Mouse (Mus musculus) heart, adult 2 months (tissue): ENCODE data around the gene Kdf1. TPM values are rescaled to one million over a fixed set of nuclear protein-coding genes. Genes with fewer than 3 reads are reported as not detected.

Experiments
- DNase-seq, 2 experiments: peaks; one replicate each; pipeline ENCODE4 v3.0.0; 2021
- H3K27ac ChIP-seq: fragments of 200-600 bp; 2 replicates; pipeline ENCODE4 v1.8.1; 2022
- H3K27me3 ChIP-seq: fragments of 200-500 bp; 2 replicates; pipeline ENCODE4 v1.6.1; 2012; ENCODE audit warnings: mild to moderate bottlenecking, low read length, inconsistent platforms, mixed read lengths; ENCODE audit not compliant: control insufficient read depth, insufficient read depth
- H3K36me3 ChIP-seq: fragments of 200-500 bp; 2 replicates; pipeline ENCODE4 v1.6.1; 2012; ENCODE audit warnings: low read length, inconsistent platforms; ENCODE audit not compliant: control insufficient read depth, insufficient read depth
- H3K4me1 ChIP-seq: fragments of 200-500 bp; 2 replicates; pipeline ENCODE4 v1.6.1; 2011; ENCODE audit warnings: low read length; ENCODE audit not compliant: control insufficient read depth, insufficient read depth
- H3K4me3 ChIP-seq: fragments of 200-600 bp; 2 replicates; pipeline ENCODE4 v1.8.1; 2022
- H3K79me2 ChIP-seq: fragments of 200-500 bp; replicated peaks from 2 replicates; pipeline ENCODE4 v1.6.1; 2012; ENCODE audit warnings: mild to moderate bottlenecking, inconsistent platforms, low read length, moderate library complexity, mixed read lengths; ENCODE audit not compliant: control insufficient read depth, insufficient read depth
- H3K9ac ChIP-seq: fragments of 200-500 bp; 2 replicates; pipeline ENCODE4 v1.6.1; 2012; ENCODE audit warnings: low read depth, mild to moderate bottlenecking, control low read depth, inconsistent platforms, low read length, mixed read lengths
- CTCF ChIP-seq: fragments of 200-600 bp; IDR thresholded peaks from 2 replicates; pipeline ENCODE4 v1.8.1; 2022; ENCODE audit warnings: antibody characterized with exemption, mild to moderate bottlenecking, moderate library complexity
- EP300 ChIP-seq: fragments of 200-500 bp; IDR thresholded peaks from 2 replicates; pipeline ENCODE4 v1.6.1; 2011; ENCODE audit warnings: low read depth, low read length, control low read depth; ENCODE audit not compliant: insufficient read depth
- POLR2A ChIP-seq: fragments of 200-500 bp; IDR thresholded peaks from 2 replicates; pipeline ENCODE4 v1.6.1; 2011; ENCODE audit warnings: mild to moderate bottlenecking, low read depth, low read length, control low read depth; ENCODE audit not compliant: insufficient read depth
- WGBS: fragments of 180-500 bp; shearing (Covaris S2); methylation state at CpG from one replicate; pipeline ENCODE4 v1.1.7; 2018; 5-methylcytosine and 5-hydroxymethylcytosine counted together
- intact Hi-C: fragments of 180-260 bp; cut with DNase I; formaldehyde crosslinking; loops from one replicate; pipeline ENCODE4 v1.15.1; 2025
- polyA plus RNA-seq: library from polyadenylated mRNA; depleted of rRNA; stranded (reverse); fragments of >200 nt; gene quantifications from 2 replicates; pipeline ENCODE4 v1.2.3, GENCODE M21; 2012
- total RNA-seq, 2 experiments: library from RNA; stranded (reverse); gene quantifications; 2 replicates each; pipeline ENCODE4 v1.2.3; 2021

The Kdf1 gene
- total and polyA plus RNA-seq, 3 experiments: 0.23 TPM; not detected in 2

DNA sequence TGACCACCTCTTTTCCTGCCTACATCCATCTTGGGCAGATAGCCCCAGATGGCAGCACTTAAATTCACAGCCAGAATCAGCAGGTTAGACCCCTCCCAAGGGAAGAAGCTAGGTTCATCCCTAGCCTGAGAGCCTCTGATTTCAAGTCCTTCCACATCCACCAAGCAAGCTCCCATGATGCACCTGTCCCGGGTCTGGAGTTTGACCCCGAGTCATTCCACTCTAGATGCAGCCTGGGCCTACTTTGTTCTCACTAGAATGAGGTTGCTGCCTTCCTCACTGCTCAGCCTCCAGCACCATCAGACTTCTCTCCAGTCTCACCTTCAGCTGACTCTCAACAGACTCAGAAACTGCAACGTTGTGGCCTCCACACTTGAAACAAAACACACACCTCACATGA, 17.3 kb downstream of the Kdf1 start:
- Histone ChIP-seq H3K27me3 (no peaks in the 10 kb centered on the region), H3K4me1 (no peaks in the 10 kb centered on the region), H3K9ac (no peak overlapping the region), H3K79me2 (no peaks in the 10 kb centered on the region; the same call in 1 of the 2 replicates), H3K27ac (no peak overlapping the region), H3K4me3 (no peak overlapping the region), H3K36me3 (no peaks in the 10 kb centered on the region)
- intact Hi-C loops: no loop called here
- TF ChIP-seq EP300 (no peak), POLR2A (no peak), CTCF (no peak)
- no peak for DNase-seq
- 71% methylated on average over 3 of the region's 3 CpGs for WGBS

DNA sequence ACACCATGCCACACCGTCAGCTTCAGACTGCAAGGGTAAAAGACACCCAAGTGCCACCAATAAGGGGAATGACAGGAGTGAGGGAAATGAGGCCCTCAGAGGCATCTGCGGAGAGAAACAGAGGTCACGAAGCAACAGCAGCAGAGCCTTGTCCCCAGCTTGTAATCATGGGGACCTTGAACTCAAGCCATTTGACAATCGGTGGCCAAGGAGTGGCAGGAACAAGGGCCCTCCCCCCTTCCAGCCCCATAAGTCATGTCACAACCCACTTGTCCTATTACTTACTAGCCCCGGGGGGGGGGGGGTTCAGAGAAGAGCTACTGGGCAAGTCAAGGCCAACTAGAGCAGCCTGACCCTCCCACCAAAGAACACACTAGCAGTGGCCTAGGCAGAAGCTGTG, 17.9 kb downstream of the Kdf1 start:
- Histone ChIP-seq H3K27me3 (no peaks in the 10 kb centered on the region), H3K36me3 (no peaks in the 10 kb centered on the region), H3K4me1 (no peaks in the 10 kb centered on the region), H3K4me3 (no peak overlapping the region), H3K27ac (no peak overlapping the region), H3K9ac (no peak overlapping the region), H3K79me2 (no peaks in the 10 kb centered on the region; the same call in 1 of the 2 replicates)
- no peak for DNase-seq
- TF ChIP-seq CTCF: no peak
- TF ChIP-seq EP300: no peak
- TF ChIP-seq POLR2A: no peak
- intact Hi-C loops: no loop called here
- WGBS: 85% methylated on average over 5 of the region's 5 CpGs

DNA sequence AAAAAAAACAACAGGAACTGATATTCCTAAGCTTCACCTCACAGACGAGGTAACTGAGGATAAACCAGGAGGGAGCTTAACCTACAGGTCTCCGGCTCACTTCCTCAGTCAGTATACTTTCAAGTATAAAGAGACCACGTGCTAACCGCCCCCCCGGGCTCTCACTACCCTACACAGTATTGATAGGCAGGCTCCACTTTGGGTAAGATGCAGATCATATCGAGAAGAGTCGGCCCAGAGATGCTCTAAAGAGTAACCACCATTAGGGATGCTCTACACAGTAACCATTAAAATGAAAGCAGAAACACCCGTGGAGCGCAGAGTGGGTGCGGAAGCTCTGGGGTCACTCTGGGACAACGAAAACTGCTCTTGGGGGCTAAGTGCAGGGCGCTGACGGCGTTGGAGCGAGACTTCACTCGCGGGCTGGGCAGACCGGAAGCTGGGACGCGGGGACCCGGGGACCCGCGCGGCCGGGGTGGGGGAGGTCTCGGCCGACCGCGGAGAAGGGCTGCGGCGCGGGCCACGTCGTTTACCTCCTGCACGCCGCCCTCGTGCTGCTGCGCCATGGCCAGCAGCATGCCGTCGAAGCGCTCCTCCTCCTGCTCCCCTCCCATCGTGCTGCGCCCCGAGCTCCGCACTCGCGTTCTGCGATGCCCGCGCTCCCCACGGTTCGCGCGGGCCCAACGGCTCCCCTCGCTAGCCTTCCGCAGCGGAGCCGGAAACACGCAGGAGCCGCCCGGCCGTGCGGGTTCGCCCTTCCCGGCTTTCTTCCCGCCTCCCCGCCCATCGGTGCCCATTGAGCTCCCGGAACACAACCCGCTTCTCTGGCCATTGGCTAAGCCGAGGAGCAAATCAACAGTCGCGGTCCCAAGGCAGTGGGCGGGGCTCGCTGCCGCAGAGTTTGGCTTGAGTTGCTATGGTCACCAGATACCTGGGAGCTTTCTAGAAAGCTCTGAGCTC, 26.8 kb downstream of the Kdf1 start, which contains the start of gene Nudc:
Gene Nudc (minus strand): TSS at position 725 of the 960 bp plus-strand sequence.
- no peaks in the 10 kb centered on the region for H3K27me3 ChIP-seq
- peak; percentile 76 for TF ChIP-seq POLR2A
- TF ChIP-seq EP300: 0 out of 2 replicates have a peak, but pooled peaks have one; percentile 37
- TF ChIP-seq CTCF: no peak
- H3K36me3 ChIP-seq: no peaks in the 10 kb centered on the region; the same call in 1 of the 2 replicates
- peak; percentile 94 to 98 for DNase-seq
- H3K27ac ChIP-seq: peak within 1 kb of the TSS; percentile 86
- H3K79me2 ChIP-seq: peaks cover 9% of the 10 kb centered on the region
- H3K9ac ChIP-seq: peak within 1 kb of the TSS; percentile 99
- WGBS: under 1% methylated on average over 67 of the region's 77 CpGs
- intact Hi-C loops: no loop called here
- H3K4me1 ChIP-seq: peaks cover 2% of the 10 kb centered on the region; the same call in 1 of the 2 replicates
- H3K4me3 ChIP-seq: peak within 1 kb of the TSS; percentile 98

DNA sequence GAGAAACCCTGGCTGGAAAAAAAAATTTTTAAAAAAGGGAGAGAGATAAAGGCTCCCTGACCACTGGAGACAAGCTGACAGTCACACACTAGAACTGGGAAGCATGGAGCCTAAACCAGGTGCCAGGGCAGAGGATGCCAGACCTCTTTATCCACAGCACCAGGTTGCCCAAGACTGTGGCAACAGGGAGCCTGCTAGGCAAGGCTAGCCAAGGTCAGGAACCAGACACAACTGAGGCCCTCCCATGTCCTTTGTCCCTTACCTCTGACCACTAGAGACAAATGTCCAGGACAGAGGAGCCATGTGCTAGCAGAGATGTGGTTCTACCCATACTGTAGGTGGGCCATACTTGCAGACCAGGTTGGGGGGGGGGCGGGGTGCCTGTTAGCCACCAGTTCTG, 33.3 kb downstream of the Kdf1 start:
- Histone ChIP-seq H3K27me3 (no peaks in the 10 kb centered on the region), H3K36me3 (no peaks in the 10 kb centered on the region)
- WGBS: 95% methylated on average over 1 of the region's 1 CpGs

DNA sequence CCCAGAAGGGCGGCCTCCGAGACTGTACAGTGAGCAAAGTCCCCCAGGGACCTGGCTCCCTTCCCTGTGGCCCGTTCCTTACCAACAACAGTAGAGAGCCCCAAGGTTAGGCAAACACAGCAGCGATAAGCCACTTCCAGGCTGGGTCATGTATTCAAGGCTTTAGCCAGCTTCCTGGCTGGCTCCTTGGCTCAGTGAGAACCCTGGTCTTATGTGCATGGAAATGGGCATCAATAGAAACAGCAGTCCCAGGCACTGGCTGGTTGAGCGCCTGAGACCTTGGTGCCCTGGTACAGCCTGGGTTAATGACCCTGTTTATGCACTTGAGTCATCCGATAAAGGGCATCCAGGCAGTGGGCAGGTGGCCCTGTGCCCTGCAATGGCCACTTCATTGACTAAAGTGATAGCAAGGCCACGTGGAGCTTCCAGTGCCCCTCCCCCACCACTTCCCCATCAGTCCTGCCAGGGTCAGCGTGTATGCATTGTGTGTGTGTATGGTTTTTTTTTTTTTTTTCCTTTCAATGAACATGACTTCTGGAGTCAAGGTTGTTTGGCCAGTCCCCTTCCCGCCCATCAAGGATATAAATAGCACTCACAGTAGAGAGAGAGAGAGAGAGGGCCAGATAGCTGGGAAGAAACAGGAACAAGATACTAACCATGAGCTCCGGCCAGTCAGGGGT, 34.1 kb downstream of the Kdf1 start, which contains the start of gene Nr0b2:
Gene Nr0b2 (plus strand): TSS at position 609 of the 680 bp plus-strand sequence.
- H3K36me3 ChIP-seq: no peaks in the 10 kb centered on the region
- H3K4me1 ChIP-seq: peaks cover 4% of the 10 kb centered on the region; the same call in 1 of the 2 replicates
- 21% methylated on average over 10 of the region's 10 CpGs for WGBS
- intact Hi-C loops: no loop called here
- H3K27me3 ChIP-seq: no peaks in the 10 kb centered on the region
- peak within 1 kb of the TSS; percentile 48 for H3K4me3 ChIP-seq
- DNase-seq: peak; percentile 49 to 56
- H3K79me2 ChIP-seq: peaks cover 2% of the 10 kb centered on the region; the same call in 1 of the 2 replicates
- peak within 1 kb of the TSS; percentile 60 for H3K9ac ChIP-seq
- H3K27ac ChIP-seq: peak within 1 kb of the TSS; percentile 80
- TF ChIP-seq CTCF (no peak), POLR2A (peak; percentile 69), EP300 (0 out of 2 replicates have a peak, but pooled peaks have one; percentile 32)

More for the DNA sequence above, 33.3 kb downstream of the Kdf1 start:
- Histone ChIP-seq H3K4me1 (peaks cover 4% of the 10 kb centered on the region; the same call in 1 of the 2 replicates), H3K27ac (no peak overlapping the region), H3K79me2 (peaks cover 2% of the 10 kb centered on the region; the same call in 1 of the 2 replicates), H3K4me3 (no peak overlapping the region), H3K9ac (no peak overlapping the region)
- intact Hi-C loops: no loop called here
- TF ChIP-seq CTCF (no peak), EP300 (no peak), POLR2A (no peak)
- no peak for DNase-seq
